Mouse (Mus musculus) liver, embryonic 13.5 days (tissue): ENCODE data around the gene Trmt61a. TPM values are rescaled to one million over a fixed set of nuclear protein-coding genes. Genes with fewer than 3 reads are reported as not detected.

Source experiments
- ATAC-seq: fragments of 200-750 bp; cut with Nextera tagmentation; 2 replicates; pipeline ENCODE4 v1.8.0; 2017; ENCODE audit warnings: low read depth, mild to moderate bottlenecking, moderate number of reproducible peaks, moderate library complexity
- DNase-seq: peaks from one replicate; pipeline ENCODE4 v3.0.0; 2022
- H3K27ac ChIP-seq: fragments of 300-500 bp; sonication (generic); 2 replicates; pipeline ENCODE4 v1.5.1; 2015; ENCODE audit warnings: moderate library complexity, mild to moderate bottlenecking, inconsistent platforms
- H3K27me3 ChIP-seq: fragments of 300-500 bp; sonication (generic); 2 replicates; pipeline ENCODE4 v1.6.1; 2015; ENCODE audit warnings: mild to moderate bottlenecking, inconsistent platforms
- H3K36me3 ChIP-seq: fragments of 300-500 bp; sonication (generic); 2 replicates; pipeline ENCODE4 v1.6.1; 2015; ENCODE audit warnings: mild to moderate bottlenecking, inconsistent platforms
- H3K4me1 ChIP-seq: fragments of 300-500 bp; sonication (generic); replicated peaks from 2 replicates; pipeline ENCODE4 v1.6.1; 2015; ENCODE audit warnings: inconsistent platforms
- H3K4me2 ChIP-seq: fragments of 300-500 bp; sonication (generic); 2 replicates; pipeline ENCODE4 v1.6.1; 2015; ENCODE audit warnings: inconsistent platforms, mild to moderate bottlenecking, moderate library complexity
- H3K4me3 ChIP-seq: fragments of 300-500 bp; sonication (generic); replicated peaks from 2 replicates; pipeline ENCODE4 v1.5.1; 2015; ENCODE audit warnings: mild to moderate bottlenecking, inconsistent platforms
- H3K9ac ChIP-seq: fragments of 300-500 bp; sonication (generic); 2 replicates; pipeline ENCODE4 v1.6.1; 2015; ENCODE audit warnings: mild to moderate bottlenecking, inconsistent platforms
- H3K9me3 ChIP-seq: fragments of 300-500 bp; sonication (generic); replicated peaks from 2 replicates; pipeline ENCODE4 v1.6.1; 2016; ENCODE audit warnings: inconsistent platforms
- whole genome bisulfite sequencing: fragments of 180-500 bp; shearing (Covaris S2); methylation state at CpG from one replicate; pipeline ENCODE4 v1.1.7; 2015; ENCODE audit not compliant: insufficient replicate concordance; 5-methylcytosine and 5-hydroxymethylcytosine counted together
- polyA plus RNA-seq: library from polyadenylated mRNA; unstranded; fragments of >200 nt; fragmentation: Nextera tagmentation; extraction: Ambion mirVana; gene quantifications from 2 replicates; pipeline ENCODE4 v1.2.1, GENCODE M21; 2015

Gene Trmt61a
- polyA plus RNA-seq, 1 experiment from 2014 or later, result 13.2 TPM

GRCm38 (mm10) chr12:111687350-111688068 lies 9.6 kb downstream of the Trmt61a start:
- H3K27ac ChIP-seq, result no peak overlapping the region
- DNase-seq, result no peak
- 43% methylated on average over 14 of the region's 14 CpGs for WGBS
- peaks cover 12% of the 10 kb centered on the region for H3K4me1 ChIP-seq
- H3K4me2 ChIP-seq, result no peak overlapping the region
- H3K9ac ChIP-seq, result no peak overlapping the region
- H3K9me3 ChIP-seq, result no peaks in the 10 kb centered on the region
- ATAC-seq, result no peak
- no peak overlapping the region for H3K4me3 ChIP-seq
- peaks cover 14% of the 10 kb centered on the region for H3K36me3 ChIP-seq
- 0 out of 2 replicates have a peak, but pooled peaks cover 4% of the 10 kb centered on the region for H3K27me3 ChIP-seq

GRCm38 (mm10) chr12:111688069-111688428 lies 10.1 kb downstream of the Trmt61a start:
- Histone ChIP-seq H3K27me3 (0 out of 2 replicates have a peak, but pooled peaks cover 4% of the 10 kb centered on the region), H3K4me2 (no peak overlapping the region), H3K4me1 (peaks cover 15% of the 10 kb centered on the region), H3K9ac (no peak overlapping the region), H3K27ac (no peak overlapping the region), H3K9me3 (no peaks in the 10 kb centered on the region), H3K36me3 (peaks cover 8% of the 10 kb centered on the region), H3K4me3 (no peak overlapping the region)
- no peak for DNase-seq
- 29% methylated on average over 2 of the region's 2 CpGs for WGBS
- ATAC-seq, result no peak

GRCm38 (mm10) chr12:111689426-111689825 lies 11.5 kb downstream of the Trmt61a start:
- Histone ChIP-seq H3K9ac (no peak overlapping the region), H3K27me3 (0 out of 2 replicates have a peak, but pooled peaks cover 4% of the 10 kb centered on the region), H3K4me3 (no peak overlapping the region), H3K4me1 (peaks cover 28% of the 10 kb centered on the region), H3K4me2 (no peak overlapping the region), H3K27ac (no peak overlapping the region), H3K9me3 (no peaks in the 10 kb centered on the region), H3K36me3 (no peaks in the 10 kb centered on the region)
- no peak for ATAC-seq
- no peak for DNase-seq
- 67% methylated on average over 11 of the region's 11 CpGs for WGBS

- Histone ChIP-seq H3K36me3 (no peaks in the 10 kb centered on the region), H3K9ac (no peak overlapping the region), H3K4me2 (no peak overlapping the region), H3K27ac (no peak overlapping the region), H3K9me3 (no peaks in the 10 kb centered on the region), H3K4me3 (no peak overlapping the region), H3K27me3 (0 out of 2 replicates have a peak, but pooled peaks cover 4% of the 10 kb centered on the region), H3K4me1 (peaks cover 39% of the 10 kb centered on the region)
- ATAC-seq, result no peak
- no peak for DNase-seq
- 30% methylated on average over 5 of the region's 5 CpGs for WGBS
Observed at GRCm38 (mm10) chr12:111691346-111691872, 13.5 kb downstream of the Trmt61a start.

GRCm38 (mm10) chr12:111692899-111693298 lies 15.0 kb downstream of the Trmt61a start:
- Histone ChIP-seq H3K9ac (no peak overlapping the region), H3K27me3 (no peaks in the 10 kb centered on the region), H3K36me3 (no peaks in the 10 kb centered on the region), H3K4me1 (peaks cover 39% of the 10 kb centered on the region), H3K27ac (no peak overlapping the region), H3K4me3 (no peak overlapping the region), H3K4me2 (no peak overlapping the region), H3K9me3 (no peaks in the 10 kb centered on the region)
- ATAC-seq (no peak), DNase-seq (no peak)
- 66% methylated on average over 5 of the region's 5 CpGs for WGBS

- peak overlapping the region; percentile 17 for H3K9ac ChIP-seq
- H3K36me3 ChIP-seq, result no peaks in the 10 kb centered on the region
- ATAC-seq, result peak; percentile 32
- no peaks in the 10 kb centered on the region for H3K9me3 ChIP-seq
- H3K4me2 ChIP-seq, result no peak overlapping the region
- DNase-seq, result no peak
- 50% methylated on average over 18 of the region's 18 CpGs for WGBS
- H3K27me3 ChIP-seq, result 0 out of 2 replicates have a peak, but pooled peaks cover 3% of the 10 kb centered on the region
- peaks cover 39% of the 10 kb centered on the region for H3K4me1 ChIP-seq
- no peak overlapping the region for H3K4me3 ChIP-seq
- H3K27ac ChIP-seq, result peak overlapping the region; percentile 61
Observed at GRCm38 (mm10) chr12:111693341-111694270, 15.7 kb downstream of the Trmt61a start.

GRCm38 (mm10) chr12:111694271-111694781 lies 16.4 kb downstream of the Trmt61a start:
- peak; percentile 32 for ATAC-seq
- H3K9ac ChIP-seq, result no peak overlapping the region

GRCm38 (mm10) chr12:111694880-111695804 lies 17.2 kb downstream of the Trmt61a start:
- Histone ChIP-seq H3K4me3 (no peak overlapping the region), H3K4me2 (no peak overlapping the region), H3K9ac (no peak overlapping the region), H3K27me3 (0 out of 2 replicates have a peak, but pooled peaks cover 3% of the 10 kb centered on the region), H3K27ac (0 out of 2 replicates have a peak overlapping the region, but pooled peaks have one; percentile 34), H3K4me1 (peaks cover 39% of the 10 kb centered on the region), H3K9me3 (no peaks in the 10 kb centered on the region), H3K36me3 (no peaks in the 10 kb centered on the region)
- DNase-seq (no peak), ATAC-seq (no peak)
- WGBS, result 56% methylated on average over 13 of the region's 13 CpGs

More at GRCm38 (mm10) chr12:111694271-111694781, 16.4 kb downstream of the Trmt61a start:
- Histone ChIP-seq H3K4me1 (peaks cover 39% of the 10 kb centered on the region), H3K4me3 (no peak overlapping the region), H3K27me3 (0 out of 2 replicates have a peak, but pooled peaks cover 3% of the 10 kb centered on the region), H3K9me3 (no peaks in the 10 kb centered on the region), H3K27ac (peak overlapping the region; percentile 61), H3K4me2 (no peak overlapping the region), H3K36me3 (no peaks in the 10 kb centered on the region)
- no peak for DNase-seq
- 15% methylated on average over 12 of the region's 12 CpGs for WGBS

- Histone ChIP-seq H3K36me3 (no peaks in the 10 kb centered on the region), H3K4me1 (peaks cover 39% of the 10 kb centered on the region), H3K4me3 (no peak overlapping the region), H3K9ac (no peak overlapping the region), H3K4me2 (no peak overlapping the region), H3K9me3 (no peaks in the 10 kb centered on the region), H3K27ac (no peak overlapping the region), H3K27me3 (0 out of 2 replicates have a peak, but pooled peaks cover 3% of the 10 kb centered on the region)
- no peak for ATAC-seq
- WGBS, result 24% methylated on average over 6 of the region's 6 CpGs
- peak; percentile 45 for DNase-seq
Observed at GRCm38 (mm10) chr12:111696239-111696638, 18.3 kb downstream of the Trmt61a start.

GRCm38 (mm10) chr12:111697708-111698107 lies 19.8 kb downstream of the Trmt61a start:
- H3K4me2 ChIP-seq, result no peak overlapping the region
- 44% methylated on average over 4 of the region's 4 CpGs for WGBS
- no peak for ATAC-seq
- H3K36me3 ChIP-seq, result no peaks in the 10 kb centered on the region
- H3K4me1 ChIP-seq, result peaks cover 28% of the 10 kb centered on the region
- no peak overlapping the region for H3K9ac ChIP-seq
- DNase-seq, result no peak
- no peak overlapping the region for H3K27ac ChIP-seq
- no peaks in the 10 kb centered on the region for H3K9me3 ChIP-seq
- H3K27me3 ChIP-seq, result 0 out of 2 replicates have a peak, but pooled peaks cover 3% of the 10 kb centered on the region
- no peak overlapping the region for H3K4me3 ChIP-seq
